Mouse (Mus musculus) intestine, embryonic 14.5 days (tissue): ENCODE data around the gene Tob1. TPM values are rescaled to one million over a fixed set of nuclear protein-coding genes. Genes with fewer than 3 reads are reported as not detected.

ENCODE experiments used
- ATAC-seq: fragments of 200-750 bp; cut with Nextera tagmentation; replicated peaks from 2 replicates; pipeline ENCODE4 v1.8.0; 2017; ENCODE audit warnings: low read depth, moderate number of reproducible peaks, moderate TSS enrichment, moderate library complexity; ENCODE audit not compliant: low FRiP score, low TSS enrichment
- DNase-seq: peaks from one replicate; pipeline ENCODE4 v3.0.0-alpha.2; 2018; ENCODE audit warnings: low spot score
- H3K27ac ChIP-seq: fragments of 300-500 bp; sonication (generic); 2 replicates; pipeline ENCODE4 v1.5.1; 2014; ENCODE audit warnings: low read depth, mild to moderate bottlenecking, control low read depth
- H3K27me3 ChIP-seq: fragments of 300-500 bp; sonication (generic); replicated peaks from 2 replicates; pipeline ENCODE4 v1.6.1; 2014; ENCODE audit warnings: low read length, control low read depth; ENCODE audit not compliant: control insufficient read depth, insufficient read depth
- H3K36me3 ChIP-seq: fragments of 300-500 bp; sonication (generic); 2 replicates; pipeline ENCODE4 v1.6.1; 2014; ENCODE audit warnings: low read length, control low read depth; ENCODE audit not compliant: control insufficient read depth, insufficient read depth
- H3K4me1 ChIP-seq: fragments of 300-500 bp; sonication (generic); replicated peaks from 2 replicates; pipeline ENCODE4 v1.6.1; 2014; ENCODE audit warnings: low read length, control low read depth, mixed read lengths; ENCODE audit not compliant: control insufficient read depth, insufficient read depth
- H3K4me2 ChIP-seq: fragments of 300-500 bp; sonication (generic); 2 replicates; pipeline ENCODE4 v1.6.1; 2014; ENCODE audit warnings: low read length
- H3K4me3 ChIP-seq: fragments of 300-500 bp; sonication (generic); 2 replicates; pipeline ENCODE4 v1.5.1; 2014; ENCODE audit warnings: low read depth, low read length, control low read depth, mixed read lengths
- H3K9ac ChIP-seq: fragments of 300-500 bp; sonication (generic); 2 replicates; pipeline ENCODE4 v1.6.1; 2014; ENCODE audit warnings: mild to moderate bottlenecking, low read length
- H3K9me3 ChIP-seq: fragments of 300-500 bp; sonication (generic); 2 replicates; pipeline ENCODE4 v1.6.1; 2016; ENCODE audit warnings: low read length, control low read depth; ENCODE audit not compliant: control insufficient read depth
- WGBS: fragments of 180-500 bp; shearing (Covaris S2); extraction: QIAGEN DNeasy Blood & Tissue Kit; methylation state at CpG from one replicate; pipeline ENCODE4 v1.1.7; 2014; 5-methylcytosine and 5-hydroxymethylcytosine counted together
- polyA plus RNA-seq: library from polyadenylated mRNA; unstranded; fragments of >200 nt; fragmentation: Nextera tagmentation; extraction: Ambion mirVana; gene quantifications from 2 replicates; pipeline ENCODE4 v1.2.1, GENCODE M21; 2014

Tob1 gene
- polyA plus RNA-seq, 1 experiment from 2014 or later, result 24.1 TPM

- Histone ChIP-seq H3K9ac (no peak overlapping the region), H3K4me2 (no peak overlapping the region), H3K4me1 (no peaks in the 10 kb centered on the region), H3K4me3 (no peak overlapping the region), H3K36me3 (no peaks in the 10 kb centered on the region), H3K9me3 (no peaks in the 10 kb centered on the region), H3K27ac (no peak overlapping the region), H3K27me3 (no peaks in the 10 kb centered on the region)
- 79% methylated on average over 3 of the region's 3 CpGs for WGBS
- ATAC-seq (no peak), DNase-seq (no peak)
Observed at GRCm38 (mm10) chr11:94203066-94203465, 8.2 kb upstream of the Tob1 start.

GRCm38 (mm10) chr11:94206398-94207114, 4.7 kb upstream of the Tob1 start:
- H3K4me1 ChIP-seq, result no peaks in the 10 kb centered on the region
- no peaks in the 10 kb centered on the region for H3K36me3 ChIP-seq
- no peak overlapping the region for H3K4me3 ChIP-seq
- H3K9me3 ChIP-seq, result no peaks in the 10 kb centered on the region
- no peak overlapping the region for H3K27ac ChIP-seq
- H3K27me3 ChIP-seq, result no peaks in the 10 kb centered on the region
- H3K4me2 ChIP-seq, result no peak overlapping the region
- DNase-seq, result no peak
- 74% methylated on average over 10 of the region's 10 CpGs for WGBS
- H3K9ac ChIP-seq, result no peak overlapping the region
- no peak for ATAC-seq

- no peak for DNase-seq
- Histone ChIP-seq H3K27me3 (no peaks in the 10 kb centered on the region), H3K4me1 (peaks cover 7% of the 10 kb centered on the region), H3K9ac (no peak overlapping the region), H3K4me3 (no peak overlapping the region), H3K9me3 (no peaks in the 10 kb centered on the region), H3K4me2 (peak overlapping the region; percentile 78), H3K27ac (no peak overlapping the region), H3K36me3 (peaks cover 6% of the 10 kb centered on the region)
- 49% methylated on average over 8 of the region's 8 CpGs for WGBS
- ATAC-seq, result no peak
Observed at GRCm38 (mm10) chr11:94208811-94209675, 2.2 kb upstream of the Tob1 start.

GRCm38 (mm10) chr11:94209695-94210131, 1.5 kb upstream of the Tob1 start:
- H3K27me3 ChIP-seq, result no peaks in the 10 kb centered on the region
- H3K4me3 ChIP-seq, result peak overlapping the region; percentile 67
- no peak for ATAC-seq
- peak overlapping the region; percentile 88 for H3K27ac ChIP-seq
- no peaks in the 10 kb centered on the region for H3K9me3 ChIP-seq
- WGBS, result 2% methylated on average over 14 of the region's 14 CpGs
- peak; percentile 79 for DNase-seq
- H3K4me2 ChIP-seq, result peak overlapping the region; percentile 78
- H3K4me1 ChIP-seq, result peaks cover 7% of the 10 kb centered on the region
- H3K36me3 ChIP-seq, result peaks cover 12% of the 10 kb centered on the region
- peak overlapping the region; percentile 54 for H3K9ac ChIP-seq

- H3K9me3 ChIP-seq, result no peaks in the 10 kb centered on the region
- DNase-seq (peak; percentile 91), ATAC-seq (peak; percentile 83)
- H3K4me2 ChIP-seq, result peak overlapping the region; percentile 100
- H3K4me1 ChIP-seq, result peaks cover 7% of the 10 kb centered on the region
- peak overlapping the region; percentile 93 for H3K27ac ChIP-seq
- H3K4me3 ChIP-seq, result peak overlapping the region; percentile 67
- peaks cover 13% of the 10 kb centered on the region for H3K36me3 ChIP-seq
- under 1% methylated on average over 47 of the region's 56 CpGs for WGBS
- no peaks in the 10 kb centered on the region for H3K27me3 ChIP-seq
- H3K9ac ChIP-seq, result peak overlapping the region; percentile 65
Observed at GRCm38 (mm10) chr11:94210191-94211086, 815 bp upstream of the Tob1 start.

- H3K27ac ChIP-seq, result peak overlapping the region; percentile 96
- ATAC-seq (peak; percentile 45), DNase-seq (peak; percentile 69)
- no peaks in the 10 kb centered on the region for H3K27me3 ChIP-seq
- peak overlapping the region; percentile 76 for H3K9ac ChIP-seq
- H3K4me1 ChIP-seq, result peaks cover 7% of the 10 kb centered on the region
- peaks cover 19% of the 10 kb centered on the region for H3K36me3 ChIP-seq
- H3K9me3 ChIP-seq, result no peaks in the 10 kb centered on the region
- peak overlapping the region; percentile 67 for H3K4me3 ChIP-seq
- H3K4me2 ChIP-seq, result peak overlapping the region; percentile 100
- under 1% methylated on average over 41 of the region's 61 CpGs for WGBS
Observed at GRCm38 (mm10) chr11:94211651-94212488, 616 bp downstream of the Tob1 start.

GRCm38 (mm10) chr11:94212489-94212836, 1.2 kb downstream of the Tob1 start:
- 3% methylated on average over 7 of the region's 7 CpGs for WGBS
- Histone ChIP-seq H3K27ac (0 out of 2 replicates have a peak overlapping the region, but pooled peaks have one; percentile 29), H3K9me3 (no peaks in the 10 kb centered on the region), H3K9ac (peak overlapping the region; percentile 76), H3K4me3 (peak overlapping the region; percentile 67), H3K36me3 (peaks cover 19% of the 10 kb centered on the region), H3K4me2 (peak overlapping the region; percentile 100), H3K4me1 (peaks cover 7% of the 10 kb centered on the region), H3K27me3 (no peaks in the 10 kb centered on the region)
- ATAC-seq (no peak), DNase-seq (no peak)
